Mouse (Mus musculus): ENCODE data around the gene Stx1b.
"Not testable (repeated sequence)": the region's sequence is repeated elsewhere in the genome, so short reads cannot be mapped to it uniquely, and the experiment has no call there.

The Stx1b gene

GRCm38 (mm10) chr7:127824176-127824871 lies at the start of gene Stx1b, which contains the start of gene Stx4a:
Gene Stx1b (minus strand): TSS chr7:127824549.
Gene Stx4a (plus strand): TSS chr7:127824294.
- in situ Hi-C loops (cut with MboI, MseI), result no loop called here

GRCm38 (mm10) chr7:127870136-127870821 lies 45.9 kb upstream of the Stx1b start:
- in situ Hi-C loops (cut with MboI, MseI), result no loop called here

GRCm38 (mm10) chr7:127869149-127869810 lies 44.9 kb upstream of the Stx1b start:
- in situ Hi-C loops (cut with MboI, MseI), result no loop called here

GRCm38 (mm10) chr7:127867641-127868040 lies 43.3 kb upstream of the Stx1b start:
- in situ Hi-C loops (cut with MboI, MseI), result no loop called here

- in situ Hi-C loops (cut with MboI, MseI), result no loop called here
These were observed 42.1 kb upstream of the Stx1b start for GRCm38 (mm10) chr7:127866434-127866833.

GRCm38 (mm10) chr7:127858258-127858657 lies 33.9 kb upstream of the Stx1b start:
- in situ Hi-C loops (cut with MboI, MseI), result no loop called here

- in situ Hi-C loops (cut with MboI, MseI), result no loop called here
These were observed 26.6 kb upstream of the Stx1b start for GRCm38 (mm10) chr7:127850906-127851305.

GRCm38 (mm10) chr7:127849973-127850875 lies 25.9 kb upstream of the Stx1b start:
- in situ Hi-C loops (cut with MboI, MseI), result loop anchor here (10.0 kb wide), 1 partner anchor 955 kb away; no protein-coding TSS in a partner anchor

- in situ Hi-C loops (cut with MboI, MseI), result loop anchor here (10.0 kb wide), 1 partner anchor 947 kb away; no protein-coding TSS in a partner anchor
These were observed 17.8 kb upstream of the Stx1b start for GRCm38 (mm10) chr7:127842001-127842718.

GRCm38 (mm10) chr7:127841340-127842000 lies 17.1 kb upstream of the Stx1b start:
- in situ Hi-C loops (cut with MboI, MseI), result loop anchor here (10.0 kb wide), 1 partner anchor 947 kb away; no protein-coding TSS in a partner anchor

GRCm38 (mm10) chr7:127840886-127841285 lies 16.5 kb upstream of the Stx1b start:
- in situ Hi-C loops (cut with MboI, MseI), result loop anchor here (10.0 kb wide), 1 partner anchor 946 kb away; no protein-coding TSS in a partner anchor

GRCm38 (mm10) chr7:127840031-127840430 lies 15.7 kb upstream of the Stx1b start:
- in situ Hi-C loops (cut with MboI, MseI), result loop anchor here (10.0 kb wide), 1 partner anchor 945 kb away; no protein-coding TSS in a partner anchor

GRCm38 (mm10) chr7:127837878-127838277 lies 13.5 kb upstream of the Stx1b start:
- in situ Hi-C loops (cut with MboI, MseI), result not testable (repeated sequence)

GRCm38 (mm10) chr7:127837473-127837872 lies 13.1 kb upstream of the Stx1b start:
- in situ Hi-C loops (cut with MboI, MseI), result no loop called here

GRCm38 (mm10) chr7:127835550-127835949 lies 11.2 kb upstream of the Stx1b start:
- in situ Hi-C loops (cut with MboI, MseI), result no loop called here

GRCm38 (mm10) chr7:127823236-127824171 lies 845 bp downstream of the Stx1b start:
- in situ Hi-C loops (cut with MboI, MseI), result no loop called here

- in situ Hi-C loops (cut with MboI, MseI), result no loop called here
These were observed 1.9 kb downstream of the Stx1b start for GRCm38 (mm10) chr7:127822494-127822893.

GRCm38 (mm10) chr7:127820836-127821509 lies 3.4 kb downstream of the Stx1b start:
- in situ Hi-C loops (cut with MboI, MseI), result no loop called here

All from T-helper 2 cell (primary cell).